Mouse (Mus musculus) inflammation-experienced regulatory T-cells, adult 6 months (primary cell): ENCODE results near the gene Gm45716. TPM values are rescaled to one million over a fixed set of nuclear protein-coding genes. Genes with fewer than 3 reads are reported as not detected.
A peak's percentile ranks its signal among the peaks of the same experiment; 100 is the strongest.

Experiments used
- ATAC-seq: one replicate; pipeline ENCODE4 v1.8.0; 2017
- polyA plus RNA-seq, 3 experiments: library from polyadenylated mRNA; unstranded; fragments of 100-300 nt; shearing (Covaris generic); gene quantifications; one replicate each; pipeline ENCODE4 v1.2.1; 2017

Gene Gm45716
- polyA plus RNA-seq, result 1 to 10 TPM; 6.1 to 7.8 (median 7.5) TPM

- ATAC-seq, result no peak
These were observed at the start of gene Gm45716 for GRCm38 (mm10) chr11:90187441-90187840. TSS of gene Gm45716 (plus strand) at chr11:90187683.

- ATAC-seq, result no peak
These were observed 45.1 kb upstream of the Gm45716 start for GRCm38 (mm10) chr11:90142393-90142792.

GRCm38 (mm10) chr11:90142936-90143335, 44.5 kb upstream of the Gm45716 start:
- no peak for ATAC-seq

GRCm38 (mm10) chr11:90146086-90146860, 41.2 kb upstream of the Gm45716 start:
- no peak for ATAC-seq

GRCm38 (mm10) chr11:90155066-90155465, 32.4 kb upstream of the Gm45716 start:
- no peak for ATAC-seq

- ATAC-seq, result no peak
These were observed 32.0 kb upstream of the Gm45716 start for GRCm38 (mm10) chr11:90155466-90155865.

GRCm38 (mm10) chr11:90167771-90168170, 19.7 kb upstream of the Gm45716 start:
- ATAC-seq, result no peak

- ATAC-seq, result no peak
These were observed 19.0 kb upstream of the Gm45716 start for GRCm38 (mm10) chr11:90168338-90169065.

GRCm38 (mm10) chr11:90169200-90170013, 18.1 kb upstream of the Gm45716 start:
- no peak for ATAC-seq

GRCm38 (mm10) chr11:90170014-90170320, 17.5 kb upstream of the Gm45716 start:
- ATAC-seq, result no peak

GRCm38 (mm10) chr11:90172331-90172730, 15.2 kb upstream of the Gm45716 start:
- ATAC-seq, result no peak

- no peak for ATAC-seq
These were observed 11.7 kb upstream of the Gm45716 start for GRCm38 (mm10) chr11:90175634-90176300.

GRCm38 (mm10) chr11:90177389-90177788, 10.1 kb upstream of the Gm45716 start:
- ATAC-seq, result no peak

GRCm38 (mm10) chr11:90183361-90183760, 4.1 kb upstream of the Gm45716 start:
- ATAC-seq, result no peak

- ATAC-seq, result no peak
These were observed 2.7 kb upstream of the Gm45716 start for GRCm38 (mm10) chr11:90184756-90185155.

GRCm38 (mm10) chr11:90190156-90190555, 2.7 kb downstream of the Gm45716 start:
- ATAC-seq, result no peak

GRCm38 (mm10) chr11:90194946-90195345, 7.5 kb downstream of the Gm45716 start:
- no peak for ATAC-seq

- ATAC-seq, result no peak
These were observed 8.5 kb downstream of the Gm45716 start for GRCm38 (mm10) chr11:90195756-90196520.

- ATAC-seq, result peak; percentile 41
These were observed 9.2 kb downstream of the Gm45716 start for GRCm38 (mm10) chr11:90196521-90197215.

- no peak for ATAC-seq
These were observed 10.6 kb downstream of the Gm45716 start for GRCm38 (mm10) chr11:90198048-90198447.

- ATAC-seq, result no peak
These were observed 13.3 kb downstream of the Gm45716 start for GRCm38 (mm10) chr11:90200826-90201225.
